Mouse (Mus musculus) megakaryocyte, embryonic 14.5 days (primary cell): ENCODE results near the gene Med26.

Experiments used
- FLI1 ChIP-seq: IDR thresholded peaks from 2 replicates; pipeline ENCODE4 v1.6.1; 2012; ENCODE audit warnings: low read length, inconsistent platforms, mixed read lengths
- GATA1 ChIP-seq: IDR thresholded peaks from 3 replicates; pipeline ENCODE4 v1.6.1; 2012; ENCODE audit warnings: mixed read lengths, low read length, inconsistent platforms, borderline replicate concordance

- TF ChIP-seq GATA1 (no peak), FLI1 (no peak)
Measured at GRCm38 (mm10) chr8:72575915-72576314, 27.8 kb upstream of the Med26 start.
